Mouse (Mus musculus) lung, embryonic 16.5 days (tissue): ENCODE measurements at regions not wholly inside any gene's neighbourhood (a gene's known extent, or its start where the extent isn't known, plus 50 kb on each side); places are given as distances from the start of the nearest gene placed in this dataset.
"Not testable (repeated sequence)": the region's sequence is repeated elsewhere in the genome, so short reads cannot be mapped to it uniquely, and the experiment has no call there.

Experiments used
- ATAC-seq: fragments of 200-750 bp; cut with Nextera tagmentation; 2 replicates; pipeline ENCODE4 v1.8.0; 2017; ENCODE audit warnings: low read depth, mild to moderate bottlenecking, moderate library complexity
- H3K27ac ChIP-seq: fragments of 300-500 bp; sonication (generic); 2 replicates; pipeline ENCODE4 v1.5.1; 2014; ENCODE audit warnings: mild to moderate bottlenecking, control low read depth, low read length
- H3K27me3 ChIP-seq: fragments of 300-500 bp; sonication (generic); 2 replicates; pipeline ENCODE4 v1.6.1; 2014; ENCODE audit warnings: low read depth, low read length, mixed read lengths; ENCODE audit not compliant: control insufficient read depth, insufficient read depth
- H3K36me3 ChIP-seq: fragments of 300-500 bp; sonication (generic); 2 replicates; pipeline ENCODE4 v1.6.1; 2014; ENCODE audit warnings: low read length; ENCODE audit not compliant: control insufficient read depth, insufficient read depth
- H3K4me1 ChIP-seq: fragments of 300-500 bp; sonication (generic); replicated peaks from 2 replicates; pipeline ENCODE4 v1.6.1; 2014; ENCODE audit warnings: low read length, mixed read lengths; ENCODE audit not compliant: control insufficient read depth, insufficient read depth
- H3K4me2 ChIP-seq: fragments of 300-500 bp; sonication (generic); 2 replicates; pipeline ENCODE4 v1.6.1; 2014; ENCODE audit warnings: low read depth, low read length, control low read depth
- H3K4me3 ChIP-seq: fragments of 300-500 bp; sonication (generic); 2 replicates; pipeline ENCODE4 v1.5.1; 2014; ENCODE audit warnings: mild to moderate bottlenecking, low read length, control low read depth
- H3K9ac ChIP-seq: fragments of 300-500 bp; sonication (generic); 2 replicates; pipeline ENCODE4 v1.6.1; 2014; ENCODE audit warnings: low read length, control low read depth
- H3K9me3 ChIP-seq: fragments of 300-500 bp; sonication (generic); 2 replicates; pipeline ENCODE4 v1.6.1; 2016; ENCODE audit warnings: low read length; ENCODE audit not compliant: control insufficient read depth
- WGBS: fragments of 180-500 bp; shearing (Covaris S2); extraction: QIAGEN DNeasy Blood & Tissue Kit; methylation state at CpG from one replicate; pipeline ENCODE4 v1.1.7; 2014; 5-methylcytosine and 5-hydroxymethylcytosine counted together

GRCm38 (mm10) chr10:6562516-6562915, 195.8 kb upstream of the Oprm1 start:
- no peak for ATAC-seq
- Histone ChIP-seq H3K9me3 (no peaks in the 10 kb centered on the region), H3K9ac (no peak overlapping the region), H3K4me1 (no peaks in the 10 kb centered on the region), H3K27me3 (no peaks in the 10 kb centered on the region), H3K36me3 (no peaks in the 10 kb centered on the region), H3K4me3 (no peak overlapping the region), H3K4me2 (no peak overlapping the region), H3K27ac (no peak overlapping the region)
- WGBS: 82% methylated on average over 1 of the region's 1 CpGs

GRCm38 (mm10) chr10:6578616-6579015, 179.7 kb upstream of the Oprm1 start:
- H3K9ac ChIP-seq: no peak overlapping the region
- no peak overlapping the region for H3K4me3 ChIP-seq
- no peak for ATAC-seq
- no peaks in the 10 kb centered on the region for H3K36me3 ChIP-seq
- H3K9me3 ChIP-seq: no peaks in the 10 kb centered on the region
- H3K27ac ChIP-seq: no peak overlapping the region
- no peak overlapping the region for H3K4me2 ChIP-seq
- H3K27me3 ChIP-seq: no peaks in the 10 kb centered on the region
- no peaks in the 10 kb centered on the region for H3K4me1 ChIP-seq

- not testable (repeated sequence) for H3K9me3 ChIP-seq, H3K4me2 ChIP-seq, H3K36me3 ChIP-seq, H3K27me3 ChIP-seq, H3K4me3 ChIP-seq, ATAC-seq, H3K27ac ChIP-seq, H3K4me1 ChIP-seq, H3K9ac ChIP-seq
These were observed 172.5 kb upstream of the Oprm1 start for GRCm38 (mm10) chr10:6585821-6586220.

- no peak overlapping the region for H3K27ac ChIP-seq
- ATAC-seq: no peak
- H3K4me3 ChIP-seq: no peak overlapping the region
- no peaks in the 10 kb centered on the region for H3K36me3 ChIP-seq
- H3K4me2 ChIP-seq: no peak overlapping the region
- H3K27me3 ChIP-seq: no peaks in the 10 kb centered on the region
- no peak overlapping the region for H3K9ac ChIP-seq
- 87% methylated on average over 6 of the region's 6 CpGs for WGBS
- H3K4me1 ChIP-seq: no peaks in the 10 kb centered on the region
- no peaks in the 10 kb centered on the region for H3K9me3 ChIP-seq
These were observed 168.1 kb upstream of the Oprm1 start for GRCm38 (mm10) chr10:6590211-6590610.

- H3K27ac ChIP-seq: no peak overlapping the region
- H3K4me3 ChIP-seq: no peak overlapping the region
- no peaks in the 10 kb centered on the region for H3K9me3 ChIP-seq
- no peaks in the 10 kb centered on the region for H3K27me3 ChIP-seq
- H3K36me3 ChIP-seq: no peaks in the 10 kb centered on the region
- no peaks in the 10 kb centered on the region for H3K4me1 ChIP-seq
- no peak overlapping the region for H3K9ac ChIP-seq
- H3K4me2 ChIP-seq: no peak overlapping the region
- no peak for ATAC-seq
These were observed 161.1 kb upstream of the Oprm1 start for GRCm38 (mm10) chr10:6597256-6597655.

- H3K9me3 ChIP-seq, H3K4me3 ChIP-seq, ATAC-seq, H3K36me3 ChIP-seq, H3K4me2 ChIP-seq, H3K27me3 ChIP-seq, H3K4me1 ChIP-seq, H3K9ac ChIP-seq, H3K27ac ChIP-seq: not testable (repeated sequence)
- 73% methylated on average over 3 of the region's 3 CpGs for WGBS
These were observed 159.7 kb upstream of the Oprm1 start for GRCm38 (mm10) chr10:6598586-6598985.

- no peak overlapping the region for H3K9ac ChIP-seq
- no peak overlapping the region for H3K4me2 ChIP-seq
- no peak overlapping the region for H3K27ac ChIP-seq
- H3K36me3 ChIP-seq: no peaks in the 10 kb centered on the region
- H3K27me3 ChIP-seq: no peaks in the 10 kb centered on the region
- no peak overlapping the region for H3K4me3 ChIP-seq
- H3K9me3 ChIP-seq: no peaks in the 10 kb centered on the region
- WGBS: 24% methylated on average over 1 of the region's 1 CpGs
- no peak for ATAC-seq
- no peaks in the 10 kb centered on the region for H3K4me1 ChIP-seq
These were observed 110.7 kb upstream of the Oprm1 start for GRCm38 (mm10) chr10:6647576-6647975.

- H3K27me3 ChIP-seq: no peaks in the 10 kb centered on the region
- no peak overlapping the region for H3K9ac ChIP-seq
- WGBS: 68% methylated on average over 11 of the region's 11 CpGs
These were observed 72.8 kb upstream of the Oprm1 start for GRCm38 (mm10) chr10:6685308-6686080.

GRCm38 (mm10) chr10:6686081-6686474, 72.2 kb upstream of the Oprm1 start:
- no peak overlapping the region for H3K4me2 ChIP-seq
- H3K27ac ChIP-seq: no peak overlapping the region
- WGBS: 76% methylated on average over 1 of the region's 1 CpGs
- H3K9me3 ChIP-seq: no peaks in the 10 kb centered on the region
- no peak overlapping the region for H3K4me3 ChIP-seq
- H3K36me3 ChIP-seq: no peaks in the 10 kb centered on the region
- no peak overlapping the region for H3K9ac ChIP-seq
- no peaks in the 10 kb centered on the region for H3K27me3 ChIP-seq
- ATAC-seq: no peak
- H3K4me1 ChIP-seq: no peaks in the 10 kb centered on the region

More at GRCm38 (mm10) chr10:6685308-6686080, 72.8 kb upstream of the Oprm1 start:
- H3K4me3 ChIP-seq: no peak overlapping the region
- H3K27ac ChIP-seq: no peak overlapping the region
- H3K4me2 ChIP-seq: no peak overlapping the region
- H3K4me1 ChIP-seq: no peaks in the 10 kb centered on the region
- H3K36me3 ChIP-seq: no peaks in the 10 kb centered on the region
- ATAC-seq: no peak
- no peaks in the 10 kb centered on the region for H3K9me3 ChIP-seq
